Mouse (Mus musculus) thymus, adult 2 months (tissue): ENCODE results near the gene Gadd45a. TPM values are rescaled to one million over a fixed set of nuclear protein-coding genes. Genes with fewer than 3 reads are reported as not detected.

ENCODE experiments used
- DNase-seq: peaks from one replicate; pipeline ENCODE4 v3.0.0; 2021
- H3K27ac ChIP-seq: fragments of 200-500 bp; 2 replicates; pipeline ENCODE4 v1.5.1; 2012; ENCODE audit warnings: low read length, control low read depth; ENCODE audit not compliant: control insufficient read depth, insufficient read depth
- H3K27me3 ChIP-seq: fragments of 200-500 bp; 2 replicates; pipeline ENCODE4 v1.6.1; 2012; ENCODE audit warnings: mild to moderate bottlenecking, low read length, moderate library complexity, mixed read lengths; ENCODE audit not compliant: control insufficient read depth, insufficient read depth
- H3K36me3 ChIP-seq: fragments of 200-500 bp; 2 replicates; pipeline ENCODE4 v1.6.1; 2012; ENCODE audit warnings: mild to moderate bottlenecking, low read length, moderate library complexity; ENCODE audit not compliant: control insufficient read depth, insufficient read depth
- H3K4me1 ChIP-seq: fragments of 200-500 bp; replicated peaks from 2 replicates; pipeline ENCODE4 v1.6.1; 2012; ENCODE audit warnings: low read length; ENCODE audit not compliant: control insufficient read depth, insufficient read depth
- H3K4me3 ChIP-seq: fragments of 200-500 bp; 2 replicates; pipeline ENCODE4 v1.5.1; 2012; ENCODE audit warnings: mild to moderate bottlenecking, low read length, control low read depth, moderate library complexity; ENCODE audit not compliant: control insufficient read depth, insufficient read depth
- CTCF ChIP-seq: fragments of 200-500 bp; IDR thresholded peaks from 2 replicates; pipeline ENCODE4 v1.5.1; 2012; ENCODE audit warnings: mild to moderate bottlenecking, control low read depth, low read length, moderate library complexity, borderline replicate concordance; ENCODE audit not compliant: control insufficient read depth, poor library complexity, insufficient read depth; ENCODE audit errors: extremely low read depth
- POLR2A ChIP-seq: fragments of 200-500 bp; IDR thresholded peaks from 2 replicates; pipeline ENCODE4 v1.6.1; 2012; ENCODE audit warnings: mild to moderate bottlenecking, low read length, control low read depth, moderate library complexity; ENCODE audit not compliant: control insufficient read depth, poor library complexity, insufficient read depth; ENCODE audit errors: extremely low read depth
- WGBS: fragments of 180-500 bp; shearing (Covaris S2); methylation state at CpG from one replicate; pipeline ENCODE4 v1.1.7; 2018; 5-methylcytosine and 5-hydroxymethylcytosine counted together
- polyA plus RNA-seq: library from polyadenylated mRNA; depleted of rRNA; stranded (reverse); fragments of >200 nt; gene quantifications from 2 replicates; pipeline ENCODE4 v1.2.3, GENCODE M21; 2012

The Gadd45a gene
- polyA plus RNA-seq, 1 experiment, result 44.9 TPM

GRCm38 (mm10) chr6:67057991-67058696, 20.9 kb upstream of the Gadd45a start:
- DNase-seq, result no peak
- no peak for TF ChIP-seq POLR2A
- no peak for TF ChIP-seq CTCF
- Histone ChIP-seq H3K4me3 (no peak overlapping the region), H3K4me1 (peaks cover 2% of the 10 kb centered on the region; the same call in 1 of the 2 replicates), H3K27me3 (no peaks in the 10 kb centered on the region), H3K27ac (no peak overlapping the region), H3K36me3 (no peaks in the 10 kb centered on the region)
- WGBS, result 95% methylated on average over 7 of the region's 7 CpGs

GRCm38 (mm10) chr6:67057574-67057973, 20.3 kb upstream of the Gadd45a start:
- TF ChIP-seq POLR2A (no peak), CTCF (no peak)
- WGBS, result 96% methylated on average over 5 of the region's 5 CpGs
- Histone ChIP-seq H3K27ac (no peak overlapping the region), H3K36me3 (no peaks in the 10 kb centered on the region), H3K4me1 (peaks cover 2% of the 10 kb centered on the region; the same call in 1 of the 2 replicates), H3K4me3 (no peak overlapping the region), H3K27me3 (no peaks in the 10 kb centered on the region)
- DNase-seq, result no peak

GRCm38 (mm10) chr6:67056889-67057564, 19.8 kb upstream of the Gadd45a start:
- Histone ChIP-seq H3K36me3 (no peaks in the 10 kb centered on the region), H3K27ac (no peak overlapping the region), H3K27me3 (no peaks in the 10 kb centered on the region), H3K4me3 (no peak overlapping the region), H3K4me1 (peaks cover 2% of the 10 kb centered on the region; the same call in 1 of the 2 replicates)
- WGBS, result 77% methylated on average over 3 of the region's 3 CpGs
- TF ChIP-seq CTCF (no peak), POLR2A (no peak)
- no peak for DNase-seq

GRCm38 (mm10) chr6:67056108-67056888, 19.0 kb upstream of the Gadd45a start:
- TF ChIP-seq POLR2A (no peak), CTCF (no peak)
- Histone ChIP-seq H3K27me3 (no peaks in the 10 kb centered on the region), H3K4me1 (peaks cover 2% of the 10 kb centered on the region; the same call in 1 of the 2 replicates), H3K4me3 (no peak overlapping the region), H3K27ac (no peak overlapping the region; the same call in 1 of the 2 replicates), H3K36me3 (no peaks in the 10 kb centered on the region)
- no peak for DNase-seq
- WGBS, result 35% methylated on average over 15 of the region's 15 CpGs

- WGBS, result 74% methylated on average over 1 of the region's 1 CpGs
- no peaks in the 10 kb centered on the region for H3K4me1 ChIP-seq
These were observed 12.8 kb upstream of the Gadd45a start for GRCm38 (mm10) chr6:67050063-67050462.

GRCm38 (mm10) chr6:67049695-67050038, 12.4 kb upstream of the Gadd45a start:
- WGBS, result 88% methylated on average over 2 of the region's 2 CpGs
- Histone ChIP-seq H3K27ac (no peak overlapping the region), H3K4me1 (no peaks in the 10 kb centered on the region), H3K36me3 (no peaks in the 10 kb centered on the region), H3K27me3 (no peaks in the 10 kb centered on the region), H3K4me3 (no peak overlapping the region)
- no peak for DNase-seq
- TF ChIP-seq POLR2A (no peak), CTCF (no peak)

More at GRCm38 (mm10) chr6:67050063-67050462, 12.8 kb upstream of the Gadd45a start:
- Histone ChIP-seq H3K27me3 (no peaks in the 10 kb centered on the region), H3K27ac (no peak overlapping the region), H3K4me3 (no peak overlapping the region), H3K36me3 (no peaks in the 10 kb centered on the region)
- no peak for DNase-seq
- no peak for TF ChIP-seq CTCF
- TF ChIP-seq POLR2A, result no peak
